Mouse (Mus musculus) frontal cortex, postnatal 10 days (tissue): ENCODE data around the gene Snx30.

ENCODE experiments used
- DNase-seq, 2 experiments: peaks; one replicate each; pipeline ENCODE4 v3.0.0; 2022; ENCODE audit warnings: low spot score in 2 of 2, mixed read lengths in 1 of 2

The Snx30 gene

DNA sequence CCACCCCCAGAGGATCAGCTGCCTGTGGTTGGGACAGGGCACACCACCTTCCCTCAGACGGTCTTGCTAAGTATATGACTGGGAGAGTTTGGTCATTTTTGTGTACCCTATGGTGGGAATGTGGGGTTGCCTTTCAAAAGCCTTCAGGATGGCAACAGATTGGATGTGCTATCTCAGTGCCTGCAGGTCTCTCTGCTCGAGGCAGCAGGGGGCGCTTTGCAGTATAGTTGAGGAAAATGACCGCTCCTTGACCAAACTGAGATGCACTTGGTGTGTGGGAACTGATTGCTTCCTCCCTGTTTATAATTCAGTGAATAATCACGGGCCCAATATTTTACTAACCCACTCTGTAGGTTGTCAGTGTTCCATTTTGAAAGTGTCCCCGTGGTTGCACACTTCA lies 96.9 kb downstream of the Snx30 start:
- no peak for DNase-seq

DNA sequence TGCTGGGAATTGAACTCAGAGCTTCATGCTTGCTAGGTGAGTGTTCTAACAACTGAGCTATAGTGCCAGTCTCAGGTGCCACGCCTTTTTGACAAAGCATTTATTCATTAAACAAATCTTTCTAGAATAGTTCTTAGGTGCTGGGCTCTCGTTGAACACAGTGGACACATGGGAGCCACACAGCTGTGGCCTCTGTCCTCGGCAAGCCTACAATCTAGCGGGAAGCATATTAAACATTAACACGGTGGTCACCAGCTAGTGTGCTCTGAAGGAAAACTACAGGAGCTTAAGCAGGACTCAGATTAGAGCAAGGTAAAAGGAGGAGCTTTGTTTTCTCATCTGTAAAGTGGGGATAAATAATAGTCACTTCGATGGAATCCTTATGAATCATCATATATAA lies 101.5 kb downstream of the Snx30 start:
- DNase-seq, result no peak

DNA sequence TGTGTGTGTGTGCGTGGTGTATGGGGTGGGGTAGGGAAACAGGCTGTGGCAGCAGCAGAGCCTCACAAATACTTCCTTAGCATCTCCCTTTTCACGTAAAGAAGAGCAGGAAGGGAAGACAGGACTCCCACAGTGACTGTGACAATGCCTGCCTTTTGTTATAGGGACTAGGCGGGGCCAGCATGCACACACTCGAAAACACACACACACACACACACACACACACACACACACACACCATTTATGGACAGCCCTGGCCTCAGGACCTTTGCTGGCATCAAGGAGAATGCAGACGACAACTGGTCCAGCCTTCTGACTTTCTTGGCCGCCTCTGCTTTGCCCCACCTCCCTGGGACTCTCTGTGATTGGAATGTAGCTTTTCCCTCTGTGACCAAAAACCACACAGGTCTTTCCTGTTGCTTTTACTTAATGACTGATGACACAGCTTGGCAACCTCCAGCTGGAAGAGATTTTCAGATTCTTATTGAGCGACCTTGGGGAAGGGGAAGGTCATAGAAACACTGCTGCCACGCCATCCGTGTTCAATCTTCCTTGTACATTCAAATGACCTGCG lies 102.1 kb downstream of the Snx30 start:
- DNase-seq, result no peak

DNA sequence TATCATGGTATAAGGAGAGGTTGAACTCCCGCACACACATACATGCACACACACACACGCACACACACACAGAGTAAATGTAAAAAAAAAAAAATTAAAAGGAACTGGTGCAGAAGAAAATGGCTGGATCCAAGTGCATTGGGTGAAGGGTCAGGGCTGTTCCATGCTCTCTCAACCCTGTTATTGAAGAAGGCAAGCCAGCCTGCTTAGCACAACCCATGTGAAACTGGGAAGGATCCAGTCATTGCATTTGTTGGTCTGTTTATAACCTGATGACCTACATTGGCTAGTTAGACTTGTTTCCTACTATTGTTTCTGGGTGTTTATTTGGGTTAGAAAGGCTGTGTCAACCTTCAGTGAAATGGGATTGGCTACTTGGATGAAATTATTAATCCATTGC lies 103.1 kb downstream of the Snx30 start:
- no peak for DNase-seq

DNA sequence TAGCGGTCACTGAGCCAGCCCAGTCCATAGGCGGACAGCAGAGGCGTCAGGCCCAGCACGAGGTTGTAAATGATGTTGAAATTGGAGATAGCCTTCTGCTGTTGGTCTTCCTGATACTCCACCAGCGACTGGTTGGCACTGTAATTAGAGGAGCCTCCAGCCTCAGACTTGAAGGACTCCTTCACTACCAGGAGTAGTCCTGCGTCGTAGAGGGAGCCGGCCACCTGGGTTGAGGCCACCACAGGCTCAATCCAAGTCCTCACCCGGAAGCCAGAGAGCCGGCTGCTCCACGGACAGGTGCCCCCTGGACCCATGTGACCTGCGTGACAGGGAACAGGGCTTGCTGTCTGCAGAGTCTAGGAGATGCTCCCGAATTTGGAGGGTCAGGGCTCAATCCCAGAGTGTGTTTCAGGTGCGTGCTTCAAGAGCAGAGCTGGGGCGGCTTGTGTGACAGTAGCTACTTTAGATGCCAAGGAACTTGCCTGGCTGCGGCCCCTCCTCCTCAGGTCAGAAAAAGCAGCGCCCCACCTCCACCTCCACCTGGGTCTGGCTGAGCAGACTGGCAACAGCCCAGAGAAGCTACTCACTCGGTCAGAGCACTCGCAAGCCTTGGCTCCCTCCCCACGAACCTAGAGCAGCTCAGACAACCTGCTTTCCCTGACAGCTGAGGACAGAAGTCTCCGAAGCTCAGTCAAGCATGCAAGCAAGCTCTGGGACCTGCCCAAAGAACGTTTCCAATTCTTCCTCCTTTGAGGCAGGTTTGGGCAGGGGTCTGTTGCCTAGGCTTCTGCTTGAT lies 109.2 kb downstream of the Snx30 start, which contains the start of gene Slc46a2:
TSS of gene Slc46a2 (minus strand) at position 449 of the 796 bp plus-strand sequence.
- DNase-seq, result no peak

DNA sequence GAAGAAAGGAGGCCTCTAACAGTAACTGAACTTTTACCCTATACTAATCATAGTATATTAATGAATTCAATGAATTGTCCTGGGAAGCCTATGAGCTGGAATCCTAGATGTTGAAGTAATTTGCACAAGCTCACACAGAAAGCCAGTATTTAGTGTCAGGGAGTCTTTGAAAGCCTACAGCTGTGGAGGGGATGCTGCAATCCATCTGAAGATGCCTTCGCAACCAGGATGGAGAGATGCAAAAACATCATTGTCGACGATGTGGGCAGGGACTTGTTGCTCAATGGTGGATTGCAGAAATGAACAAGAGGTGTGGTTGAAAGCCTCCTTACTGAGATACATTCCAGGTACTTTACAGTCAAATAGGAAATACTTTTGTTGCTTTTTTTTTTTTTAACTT lies 112.3 kb downstream of the Snx30 start:
- DNase-seq, result no peak

DNA sequence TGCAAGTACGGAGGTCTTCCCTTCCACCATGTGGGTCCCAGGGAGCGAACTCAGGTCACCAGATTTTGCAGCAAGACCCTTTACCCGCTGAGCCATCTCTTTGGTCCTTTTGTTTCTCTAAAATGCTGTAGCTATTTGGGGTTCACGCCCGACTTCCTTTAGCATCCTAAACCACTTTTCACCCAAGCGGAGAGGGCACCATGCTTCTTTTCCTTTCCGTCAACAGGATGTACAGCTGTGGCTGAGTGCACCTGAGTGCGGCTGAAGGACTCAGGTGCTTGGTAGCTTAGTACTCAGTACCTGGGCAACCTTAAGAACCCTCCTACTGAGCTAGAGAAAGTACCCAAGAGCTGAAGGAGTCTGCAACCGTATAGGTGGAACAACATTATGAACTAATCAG lies 119.4 kb downstream of the Snx30 start:
- DNase-seq, result no peak

DNA sequence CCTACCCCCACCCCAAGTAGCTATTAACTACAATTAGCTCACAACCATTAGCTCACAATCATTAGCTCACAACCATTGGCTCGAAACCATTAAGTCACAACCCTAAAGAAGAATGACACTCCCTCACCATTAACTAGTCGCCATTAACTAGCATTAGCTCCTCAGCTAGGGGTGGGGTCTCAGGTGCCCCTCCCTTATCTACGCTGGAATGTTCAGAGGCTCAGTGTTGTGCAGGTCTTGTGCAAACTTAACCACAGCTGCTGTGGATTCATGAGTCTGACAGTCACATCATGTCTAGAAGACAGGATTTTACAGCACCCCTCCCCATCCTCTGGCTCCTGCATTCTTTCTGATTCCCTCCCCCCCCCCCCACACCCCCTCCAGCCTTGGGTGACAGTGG lies 122.0 kb downstream of the Snx30 start:
- DNase-seq, result no peak

DNA sequence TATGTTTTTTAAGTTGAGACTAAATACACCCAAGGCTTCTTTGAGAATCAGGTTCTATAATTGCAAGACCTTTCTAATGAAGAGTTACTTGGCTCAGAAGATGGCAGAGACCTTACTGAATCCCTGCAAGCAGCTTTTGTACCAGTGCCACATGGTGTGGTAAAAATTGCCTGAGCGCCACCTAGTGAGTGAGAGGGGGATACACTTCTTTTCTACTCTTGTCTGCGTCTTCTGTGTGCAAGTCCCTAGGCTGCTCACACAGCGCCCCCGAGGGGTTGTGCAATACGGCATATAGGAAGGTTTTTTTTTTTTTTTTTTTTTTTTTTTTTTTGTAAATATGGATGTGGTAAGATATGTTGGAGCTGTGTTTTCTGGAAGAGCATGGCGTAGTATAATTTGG lies 122.7 kb downstream of the Snx30 start:
- DNase-seq, result peak; percentile 46 to 56

DNA sequence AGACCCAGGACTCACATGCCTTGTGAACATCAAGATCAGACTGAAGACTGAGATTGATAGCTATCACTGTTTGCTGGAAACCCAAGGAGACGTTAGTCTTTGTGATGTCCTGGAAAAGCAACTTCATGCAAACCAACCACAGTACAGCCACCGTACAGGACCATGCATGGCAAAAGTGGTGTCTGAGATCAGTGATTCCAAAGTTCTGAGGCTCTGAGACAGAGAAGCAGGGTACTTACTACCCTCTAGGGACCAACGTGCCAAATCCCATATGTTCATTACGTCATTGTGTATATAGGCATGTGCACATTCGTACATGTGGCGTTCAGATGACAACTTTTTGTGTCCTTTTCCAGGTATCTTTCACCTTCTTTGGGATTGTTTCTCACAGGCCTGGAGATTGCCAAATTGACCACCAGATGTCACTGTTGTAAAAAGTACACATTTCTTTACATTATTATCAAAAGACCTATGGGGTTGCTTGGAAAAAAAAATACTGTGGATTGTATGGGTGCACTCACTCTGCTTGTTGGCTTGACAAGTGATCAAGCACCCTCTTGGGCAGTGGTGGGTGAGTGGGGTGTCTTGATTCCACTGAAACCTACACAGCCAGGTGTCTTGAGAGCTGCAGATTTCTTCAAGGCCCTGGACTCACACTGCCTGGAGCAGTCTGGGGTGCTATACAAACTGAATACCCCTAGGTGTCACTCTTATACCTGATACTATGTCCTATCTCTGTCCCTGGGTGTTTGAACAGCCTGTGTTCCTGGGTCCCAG lies 127.1 kb downstream of the Snx30 start:
- peak; percentile 11 to 17 for DNase-seq

DNA sequence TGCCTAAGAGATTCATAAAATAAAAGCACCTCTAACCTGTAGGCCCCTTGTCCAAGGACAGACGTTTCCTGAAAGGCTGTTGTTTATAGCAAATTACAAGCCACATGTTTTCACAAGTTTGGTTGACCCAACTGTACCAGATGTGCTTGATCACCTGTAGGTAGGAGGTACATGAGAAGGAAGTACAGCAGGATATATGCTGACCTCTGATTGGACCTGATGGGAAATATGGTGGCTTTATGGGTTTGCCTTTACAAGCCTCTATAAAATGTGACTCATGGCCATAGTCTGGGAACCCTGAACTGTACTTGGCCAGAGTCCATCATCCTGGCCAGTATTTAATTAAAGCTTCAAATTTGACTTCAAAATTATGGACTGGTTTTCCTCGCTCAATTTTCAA lies 131.9 kb downstream of the Snx30 start:
- DNase-seq, result no peak
